Mouse (Mus musculus) intestine, embryonic 16.5 days (tissue): Measurements from ENCODE around the gene Ndufs4. TPM values are rescaled to one million over a fixed set of nuclear protein-coding genes. Genes with fewer than 3 reads are reported as not detected.

Experiments used
- ATAC-seq: fragments of 200-750 bp; cut with Nextera tagmentation; 2 replicates; pipeline ENCODE4 v1.8.0; 2017; ENCODE audit warnings: moderate TSS enrichment, moderate library complexity
- H3K27ac ChIP-seq: fragments of 300-500 bp; sonication (generic); 2 replicates; pipeline ENCODE4 v1.5.1; 2014; ENCODE audit warnings: mild to moderate bottlenecking, low read length
- H3K27me3 ChIP-seq: fragments of 300-500 bp; sonication (generic); replicated peaks from 2 replicates; pipeline ENCODE4 v1.6.1; 2014; ENCODE audit warnings: low read length, control low read depth, mixed read lengths; ENCODE audit not compliant: control insufficient read depth, insufficient read depth
- H3K36me3 ChIP-seq: fragments of 300-500 bp; sonication (generic); 2 replicates; pipeline ENCODE4 v1.6.1; 2014; ENCODE audit warnings: low read length, control low read depth; ENCODE audit not compliant: control insufficient read depth, insufficient read depth
- H3K4me1 ChIP-seq: fragments of 300-500 bp; sonication (generic); 2 replicates; pipeline ENCODE4 v1.6.1; 2014; ENCODE audit warnings: low read length, control low read depth, mixed read lengths; ENCODE audit not compliant: control insufficient read depth, insufficient read depth
- H3K4me2 ChIP-seq: fragments of 300-500 bp; sonication (generic); 2 replicates; pipeline ENCODE4 v1.6.1; 2014; ENCODE audit warnings: low read depth, low read length, control low read depth
- H3K4me3 ChIP-seq: fragments of 300-500 bp; sonication (generic); 2 replicates; pipeline ENCODE4 v1.5.1; 2014; ENCODE audit warnings: mild to moderate bottlenecking, low read length
- H3K9ac ChIP-seq: fragments of 300-500 bp; sonication (generic); 2 replicates; pipeline ENCODE4 v1.6.1; 2014; ENCODE audit warnings: low read depth, low read length
- H3K9me3 ChIP-seq: fragments of 300-500 bp; sonication (generic); 2 replicates; pipeline ENCODE4 v1.6.1; 2016; ENCODE audit warnings: low read length, control low read depth; ENCODE audit not compliant: control insufficient read depth
- WGBS: fragments of 180-500 bp; shearing (Covaris S2); extraction: QIAGEN DNeasy Blood & Tissue Kit; methylation state at CpG from one replicate; pipeline ENCODE4 v1.1.7; 2014; 5-methylcytosine and 5-hydroxymethylcytosine counted together
- polyA plus RNA-seq: library from polyadenylated mRNA; unstranded; fragments of >200 nt; fragmentation: Nextera tagmentation; extraction: Ambion mirVana; gene quantifications from 2 replicates; pipeline ENCODE4 v1.2.1, GENCODE M21; 2015

Gene Ndufs4
- polyA plus RNA-seq, 1 experiment from 2014 or later: 322 TPM

DNA sequence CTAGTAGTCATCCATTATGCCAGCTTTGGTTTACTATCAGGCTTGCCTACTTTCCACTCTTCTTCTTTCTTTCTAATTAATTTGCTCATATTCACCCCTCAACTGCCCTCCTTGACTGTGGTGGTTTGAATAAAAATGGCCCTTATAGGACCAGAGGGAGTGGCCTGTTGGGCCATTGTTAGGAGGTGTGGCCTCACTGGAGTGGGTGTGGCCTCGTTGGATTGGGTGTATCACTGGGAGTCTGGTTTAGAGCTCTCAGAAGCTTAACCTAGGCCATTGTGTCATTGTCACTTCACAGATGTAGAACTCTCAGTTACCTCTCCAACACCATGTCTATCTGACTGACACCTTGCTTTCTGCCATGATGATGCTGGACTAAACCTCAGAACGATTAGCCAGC, 10.8 kb upstream of the Ndufs4 start:
- H3K4me2 ChIP-seq: no peak overlapping the region
- 85% methylated on average over 2 of the region's 2 CpGs for WGBS
- no peaks in the 10 kb centered on the region for H3K36me3 ChIP-seq
- no peaks in the 10 kb centered on the region for H3K9me3 ChIP-seq
- no peaks in the 10 kb centered on the region for H3K27me3 ChIP-seq
- no peaks in the 10 kb centered on the region for H3K4me1 ChIP-seq
- ATAC-seq: no peak
- no peak overlapping the region for H3K9ac ChIP-seq
- H3K27ac ChIP-seq: no peak overlapping the region
- H3K4me3 ChIP-seq: no peak overlapping the region

DNA sequence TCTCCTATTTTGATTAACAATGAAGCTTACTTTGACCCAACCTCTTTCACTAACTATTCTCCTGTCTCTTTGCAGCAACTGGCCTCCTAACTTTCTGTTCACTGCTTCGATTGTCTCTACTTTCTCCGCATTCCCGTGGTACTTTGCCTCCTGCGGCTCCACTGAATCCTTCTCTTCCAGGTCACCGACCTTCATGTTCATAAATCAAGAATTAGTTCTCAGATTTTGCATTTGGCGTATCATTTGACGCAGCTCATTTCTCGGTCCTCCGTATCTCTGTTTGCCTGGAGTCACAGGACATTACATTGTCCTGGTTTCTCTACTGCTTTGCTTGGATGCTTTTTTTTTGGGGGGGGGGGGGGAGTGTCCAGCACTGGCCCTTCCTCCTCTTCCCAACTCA, 9.2 kb upstream of the Ndufs4 start:
- no peaks in the 10 kb centered on the region for H3K27me3 ChIP-seq
- 0 out of 2 replicates have a peak, but pooled peaks have one; percentile 19 for ATAC-seq
- 69% methylated on average over 9 of the region's 9 CpGs for WGBS
- H3K9me3 ChIP-seq: no peaks in the 10 kb centered on the region
- H3K4me1 ChIP-seq: no peaks in the 10 kb centered on the region
- H3K4me3 ChIP-seq: no peak overlapping the region
- H3K27ac ChIP-seq: no peak overlapping the region
- no peak overlapping the region for H3K4me2 ChIP-seq
- H3K9ac ChIP-seq: no peak overlapping the region
- H3K36me3 ChIP-seq: no peaks in the 10 kb centered on the region

DNA sequence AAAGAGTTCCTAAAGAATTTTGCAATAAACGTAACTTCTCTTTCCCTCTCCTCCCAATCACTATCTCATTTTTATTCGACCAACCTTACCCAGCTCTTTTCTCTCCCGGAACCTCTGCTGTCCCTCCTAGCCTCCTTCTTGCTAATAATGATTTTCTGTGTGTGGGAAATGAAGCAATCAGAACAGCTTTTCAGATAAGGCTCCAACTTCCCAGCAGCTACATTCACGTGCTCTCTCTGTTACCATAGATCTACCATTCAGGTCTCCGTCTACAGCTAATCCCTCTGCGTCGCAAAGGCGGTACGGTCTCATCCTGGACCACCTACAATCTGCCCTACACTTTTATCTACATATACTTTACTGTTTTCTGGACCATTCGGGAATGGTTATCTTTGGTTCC, 8.8 kb upstream of the Ndufs4 start:
- Histone ChIP-seq H3K27me3 (no peaks in the 10 kb centered on the region), H3K4me2 (no peak overlapping the region), H3K4me3 (no peak overlapping the region), H3K4me1 (no peaks in the 10 kb centered on the region), H3K27ac (no peak overlapping the region), H3K9ac (no peak overlapping the region), H3K36me3 (no peaks in the 10 kb centered on the region), H3K9me3 (no peaks in the 10 kb centered on the region)
- WGBS: 61% methylated on average over 10 of the region's 10 CpGs
- peak; percentile 83 for ATAC-seq

DNA sequence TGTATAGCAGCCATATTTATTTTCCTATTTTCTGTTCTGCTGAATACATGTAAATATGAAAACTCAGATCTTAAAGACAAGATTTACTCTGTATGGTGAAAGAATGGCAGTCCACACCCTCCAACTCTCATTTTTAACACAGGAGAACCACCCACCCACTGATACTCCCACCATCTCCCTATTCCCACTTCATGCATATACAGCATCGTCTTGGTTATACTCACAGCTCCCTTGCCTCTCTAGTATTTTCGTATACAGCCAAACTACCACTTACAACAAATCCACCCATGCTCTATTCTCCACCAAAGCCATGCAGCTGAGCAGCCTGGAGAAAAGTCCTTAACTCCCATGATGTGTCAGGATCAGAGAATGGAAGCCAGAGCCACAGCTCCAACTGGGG, 6.7 kb upstream of the Ndufs4 start:
- Histone ChIP-seq H3K27me3 (no peaks in the 10 kb centered on the region), H3K4me2 (no peak overlapping the region), H3K27ac (no peak overlapping the region), H3K9ac (no peak overlapping the region), H3K4me1 (no peaks in the 10 kb centered on the region), H3K36me3 (no peaks in the 10 kb centered on the region), H3K4me3 (no peak overlapping the region), H3K9me3 (no peaks in the 10 kb centered on the region)
- WGBS: 97% methylated on average over 2 of the region's 2 CpGs
- ATAC-seq: no peak

DNA sequence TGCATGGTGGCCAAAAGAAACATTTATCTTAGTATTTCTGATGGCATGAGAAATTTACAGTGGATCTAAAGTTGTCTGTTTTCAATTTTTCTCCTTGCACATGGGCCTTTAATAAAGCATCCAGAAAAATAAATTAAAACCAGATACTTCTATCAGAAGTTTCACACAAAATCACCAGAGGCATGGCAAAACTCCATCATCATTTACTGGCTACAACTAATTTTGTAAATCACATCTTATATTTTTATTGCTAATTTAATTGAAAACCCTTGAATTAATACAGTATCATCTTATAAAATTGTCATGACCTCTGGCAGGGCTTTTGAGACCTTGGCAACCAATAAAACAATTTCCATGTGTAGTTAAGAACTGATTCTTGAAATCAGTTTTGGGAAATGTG, 4.4 kb upstream of the Ndufs4 start:
- no peak for ATAC-seq
- Histone ChIP-seq H3K4me2 (no peak overlapping the region), H3K9ac (no peak overlapping the region), H3K4me3 (no peak overlapping the region), H3K9me3 (no peaks in the 10 kb centered on the region), H3K4me1 (no peaks in the 10 kb centered on the region), H3K36me3 (no peaks in the 10 kb centered on the region), H3K27me3 (no peaks in the 10 kb centered on the region), H3K27ac (no peak overlapping the region)

DNA sequence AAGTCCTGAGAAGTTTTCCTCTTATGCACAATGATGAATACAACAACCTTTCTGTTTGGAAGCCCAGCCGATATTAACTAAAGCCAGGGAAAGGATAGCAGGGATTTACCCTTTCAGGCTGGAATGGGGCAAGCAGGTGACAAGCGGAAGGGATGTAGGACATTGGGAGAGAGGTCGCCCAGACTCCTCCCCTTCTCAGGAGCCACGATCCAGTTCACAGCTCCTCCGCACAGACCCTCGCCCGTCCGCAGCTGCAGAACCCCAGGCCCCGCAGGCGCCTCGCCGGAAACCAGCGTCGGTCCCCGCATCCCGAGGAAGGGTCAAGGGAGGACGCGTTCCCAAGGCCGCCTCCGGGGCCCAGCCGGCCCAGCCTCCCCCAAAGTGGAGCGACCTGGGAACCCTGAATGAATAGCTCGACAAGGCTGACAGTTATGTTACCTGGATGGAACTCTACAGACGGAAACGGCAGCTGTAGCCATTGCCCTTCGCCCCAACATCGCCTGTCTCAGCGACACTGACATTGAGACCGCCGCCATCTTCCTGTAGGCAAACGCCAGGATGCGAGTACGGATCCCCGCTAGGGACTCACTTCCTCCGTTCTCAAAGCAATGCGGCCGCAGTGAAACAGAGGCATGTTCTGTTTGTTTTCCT, 412 bp downstream of the Ndufs4 start:
- peak overlapping the region; percentile 63 for H3K4me2 ChIP-seq
- WGBS: under 1% methylated on average over 37 of the region's 37 CpGs

DNA sequence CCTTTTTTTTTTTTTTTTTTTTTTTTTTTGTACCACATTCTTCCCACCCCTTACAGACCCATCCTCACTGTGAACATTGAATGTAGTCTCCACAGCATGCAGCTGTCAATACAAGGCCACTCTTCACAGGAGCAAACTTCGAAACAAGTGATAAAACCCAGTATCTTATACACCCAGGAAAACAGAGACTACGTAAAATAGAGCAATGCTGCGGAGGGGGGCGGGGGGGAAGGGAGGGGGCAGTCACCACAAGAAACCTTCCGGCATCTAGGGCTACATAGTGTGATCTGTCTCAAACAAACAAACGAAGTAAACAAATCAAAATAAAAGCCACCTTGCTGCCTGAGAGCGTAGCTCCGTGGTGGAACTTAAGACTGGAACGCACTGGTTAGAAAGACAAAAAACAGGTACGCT, 977 bp downstream of the Ndufs4 start:
- no peak overlapping the region for H3K27ac ChIP-seq
- H3K27me3 ChIP-seq: no peaks in the 10 kb centered on the region
- H3K9ac ChIP-seq: peak overlapping the region; percentile 87
- ATAC-seq: peak; percentile 39
- H3K4me2 ChIP-seq: peak overlapping the region; percentile 63
- no peaks in the 10 kb centered on the region for H3K9me3 ChIP-seq
- H3K4me1 ChIP-seq: peaks cover 6% of the 10 kb centered on the region; the same call in 1 of the 2 replicates
- 4% methylated on average over 10 of the region's 10 CpGs for WGBS
- 0 out of 2 replicates have a peak, but pooled peaks cover 2% of the 10 kb centered on the region for H3K36me3 ChIP-seq
- peak overlapping the region; percentile 88 for H3K4me3 ChIP-seq

More for the DNA sequence above, 412 bp downstream of the Ndufs4 start:
- H3K4me1 ChIP-seq: peaks cover 6% of the 10 kb centered on the region; the same call in 1 of the 2 replicates
- peak overlapping the region; percentile 88 for H3K4me3 ChIP-seq
- H3K36me3 ChIP-seq: no peaks in the 10 kb centered on the region
- ATAC-seq: peak; percentile 89
- peak overlapping the region; percentile 70 for H3K27ac ChIP-seq
- no peaks in the 10 kb centered on the region for H3K9me3 ChIP-seq
- H3K9ac ChIP-seq: peak overlapping the region; percentile 87
- H3K27me3 ChIP-seq: no peaks in the 10 kb centered on the region

DNA sequence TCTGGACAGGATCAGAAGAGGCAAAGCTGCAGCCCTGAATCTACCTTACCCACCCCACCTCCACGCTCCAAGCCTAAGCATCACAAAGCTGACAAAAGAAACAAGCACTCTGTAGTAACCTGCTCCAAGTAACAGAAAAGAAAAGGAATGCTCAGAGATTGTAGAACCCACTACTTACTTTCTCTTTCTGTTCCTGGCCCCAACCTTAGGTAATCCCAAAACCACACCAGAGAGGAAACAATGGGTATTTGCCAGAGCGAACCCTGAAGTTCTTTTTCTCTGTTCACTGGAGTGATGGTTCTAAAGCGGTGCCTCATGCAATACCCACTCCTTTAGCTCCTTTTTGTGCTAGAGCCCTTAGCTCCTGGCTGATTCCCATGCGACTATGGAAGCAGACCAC, 11.5 kb downstream of the Ndufs4 start:
- WGBS: 85% methylated on average over 4 of the region's 4 CpGs
- Histone ChIP-seq H3K4me3 (no peak overlapping the region), H3K27ac (no peak overlapping the region), H3K4me1 (peaks cover 4% of the 10 kb centered on the region), H3K4me2 (no peak overlapping the region), H3K27me3 (no peaks in the 10 kb centered on the region), H3K9ac (no peak overlapping the region), H3K36me3 (peaks cover 9% of the 10 kb centered on the region), H3K9me3 (peaks cover 3% of the 10 kb centered on the region; the same call in 1 of the 2 replicates)
- no peak for ATAC-seq

DNA sequence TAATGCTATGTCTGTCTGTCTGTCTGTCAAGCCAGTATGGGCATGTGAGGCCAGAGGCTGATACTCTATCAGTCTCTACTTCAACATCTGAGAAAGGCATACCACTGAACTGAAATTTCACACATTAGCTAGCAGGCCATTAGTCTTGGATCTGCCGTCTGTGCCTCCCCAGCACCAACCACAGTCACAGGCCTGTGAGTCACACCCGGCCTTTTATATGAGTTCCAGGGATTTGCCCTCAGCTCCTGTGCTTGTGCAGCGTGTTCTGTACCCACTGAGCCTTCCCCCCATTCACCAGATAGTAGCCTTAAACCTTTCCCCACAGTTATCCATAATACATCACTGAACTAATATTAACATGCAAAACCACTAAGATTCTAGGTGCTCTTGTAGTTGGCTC, 26.0 kb downstream of the Ndufs4 start:
- Histone ChIP-seq H3K27ac (no peak overlapping the region), H3K27me3 (no peaks in the 10 kb centered on the region), H3K9me3 (no peaks in the 10 kb centered on the region), H3K4me3 (no peak overlapping the region), H3K36me3 (no peaks in the 10 kb centered on the region), H3K9ac (no peak overlapping the region), H3K4me1 (no peaks in the 10 kb centered on the region), H3K4me2 (no peak overlapping the region)
- 76% methylated on average over 3 of the region's 3 CpGs for WGBS
- ATAC-seq: no peak
